Mouse (Mus musculus) brain, embryonic 18.5 days (tissue): ENCODE measurements around the gene Fggy.

Experiments
- DNase-seq: peaks from one replicate; pipeline ENCODE4 v3.0.0-alpha.2; 2012; ENCODE audit warnings: low read depth, low spot score

The Fggy gene

DNA sequence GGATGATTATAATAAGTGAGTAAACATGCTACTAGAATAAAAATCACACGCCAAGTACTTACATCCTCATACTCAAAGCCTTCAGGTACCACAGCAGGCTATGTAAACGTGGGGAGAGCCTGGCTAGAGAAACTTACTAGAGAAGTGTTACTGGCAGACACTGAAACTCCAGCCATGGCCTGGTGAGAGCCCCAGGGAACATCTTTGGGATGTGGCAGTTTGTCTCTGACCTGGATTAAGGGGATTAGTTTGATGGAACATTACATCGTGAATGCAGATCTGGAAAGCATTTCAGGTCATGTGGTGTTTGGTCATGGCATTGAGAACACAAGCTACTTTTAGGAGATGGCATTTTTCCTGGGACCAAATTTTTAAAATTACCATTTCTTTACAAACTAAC is 303.3 kb downstream of the Fggy start:
- DNase-seq: no peak

DNA sequence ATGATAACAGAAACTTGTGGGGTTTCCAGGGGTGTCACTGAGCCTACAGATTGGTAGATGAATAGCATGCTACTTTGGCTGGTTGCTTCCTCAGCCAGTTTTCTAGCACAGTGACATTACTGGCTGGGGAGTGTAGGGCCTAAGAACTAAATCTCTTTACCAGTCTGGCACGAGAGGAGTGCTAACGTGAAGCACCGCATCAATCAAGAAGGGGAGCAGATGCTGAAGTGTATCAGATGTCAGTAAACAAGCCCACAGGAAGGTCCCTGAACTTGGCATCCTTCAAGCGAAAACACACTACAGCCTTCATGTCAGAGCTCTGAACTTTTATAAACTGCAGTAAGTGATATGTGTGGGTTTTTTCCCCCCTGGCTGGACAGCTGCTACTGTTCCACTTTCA is 303.8 kb downstream of the Fggy start:
- DNase-seq: no peak

DNA sequence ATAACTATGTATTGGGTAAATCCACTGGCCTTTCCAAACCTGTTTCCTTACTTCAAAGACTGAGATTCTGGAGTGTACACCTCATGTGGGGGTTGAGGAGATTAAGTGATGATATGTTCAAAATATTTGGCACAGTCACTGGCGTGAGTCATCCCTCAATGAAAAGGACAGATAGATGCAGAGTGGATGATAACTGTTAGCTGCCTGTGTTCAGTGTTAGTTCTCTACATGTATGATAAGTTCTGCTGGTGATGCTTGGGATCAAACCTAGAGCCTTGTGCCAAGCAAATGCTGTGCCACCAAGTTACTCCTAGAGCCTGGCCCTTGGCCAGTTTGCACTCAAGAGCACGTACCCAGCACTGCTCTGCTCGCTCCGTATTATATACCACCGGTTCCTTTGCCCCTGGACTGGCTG is 304.4 kb downstream of the Fggy start:
- DNase-seq: no peak

DNA sequence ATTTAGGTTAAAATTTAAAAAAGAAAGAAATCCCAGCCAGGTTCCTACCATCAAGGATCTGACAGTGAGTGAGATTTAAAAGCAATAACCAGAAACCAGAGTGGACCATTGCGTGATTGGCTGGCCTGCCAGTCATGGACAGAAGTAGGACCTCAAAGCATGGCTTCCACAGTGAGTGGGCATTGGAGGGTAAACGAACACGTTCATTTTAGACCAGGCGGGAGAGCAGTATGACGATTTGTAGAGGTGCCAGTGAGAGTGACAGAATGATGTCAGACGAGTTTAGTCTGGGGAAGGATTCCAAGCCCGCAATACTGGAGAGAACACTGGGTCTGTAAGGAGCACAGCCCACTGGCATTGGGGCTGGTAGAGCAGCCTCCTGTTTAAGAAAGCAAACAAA is 305.0 kb downstream of the Fggy start:
- DNase-seq: no peak

DNA sequence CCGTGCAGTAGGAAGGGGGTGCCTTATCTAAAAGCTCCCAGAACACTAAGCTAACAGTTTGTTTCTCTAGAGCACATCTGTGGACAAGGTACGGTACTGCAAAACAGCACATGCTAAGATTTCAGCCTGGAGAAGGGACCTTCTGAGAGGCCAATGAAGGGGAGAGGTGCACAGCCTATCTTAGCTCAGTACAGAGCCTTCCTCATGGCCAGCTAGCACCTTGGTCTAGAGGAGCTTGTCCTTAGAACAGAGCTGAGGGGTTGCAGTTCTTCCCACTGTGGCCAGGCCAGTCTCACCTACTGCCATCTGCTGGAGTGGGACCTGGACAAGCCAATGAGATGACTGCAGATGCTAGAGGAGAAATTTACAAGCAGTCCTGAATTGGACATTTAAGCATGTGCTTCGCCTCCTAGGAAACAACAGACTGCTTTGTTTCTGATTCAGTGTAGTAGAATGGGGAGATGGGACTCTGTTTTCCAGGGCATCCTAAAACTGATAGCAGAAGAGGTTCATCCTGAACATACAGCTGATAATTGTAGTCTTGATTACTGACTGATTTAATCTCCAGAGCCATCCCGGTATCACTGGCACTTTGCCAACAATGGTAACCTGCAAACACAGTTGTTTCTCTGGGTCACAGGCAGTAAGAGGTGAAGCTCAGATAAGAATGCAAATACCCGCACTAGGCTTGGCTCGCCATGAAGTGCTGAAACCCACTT is 305.6 kb downstream of the Fggy start:
- no peak for DNase-seq

DNA sequence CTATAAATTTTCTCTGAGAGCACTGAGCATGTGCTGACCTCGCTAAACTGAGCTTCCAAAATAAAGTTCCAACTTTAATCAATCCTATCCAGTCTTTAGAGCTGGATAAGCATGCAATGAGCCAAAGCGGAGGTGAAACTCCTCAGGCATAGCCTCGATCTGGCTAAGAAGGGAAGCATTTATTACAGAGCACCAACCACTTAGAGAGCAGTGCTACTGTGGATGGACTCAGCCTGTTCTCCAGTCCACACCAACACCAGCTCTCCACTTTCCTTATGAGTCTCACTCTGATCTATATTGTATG is 306.1 kb downstream of the Fggy start:
- DNase-seq: no peak

DNA sequence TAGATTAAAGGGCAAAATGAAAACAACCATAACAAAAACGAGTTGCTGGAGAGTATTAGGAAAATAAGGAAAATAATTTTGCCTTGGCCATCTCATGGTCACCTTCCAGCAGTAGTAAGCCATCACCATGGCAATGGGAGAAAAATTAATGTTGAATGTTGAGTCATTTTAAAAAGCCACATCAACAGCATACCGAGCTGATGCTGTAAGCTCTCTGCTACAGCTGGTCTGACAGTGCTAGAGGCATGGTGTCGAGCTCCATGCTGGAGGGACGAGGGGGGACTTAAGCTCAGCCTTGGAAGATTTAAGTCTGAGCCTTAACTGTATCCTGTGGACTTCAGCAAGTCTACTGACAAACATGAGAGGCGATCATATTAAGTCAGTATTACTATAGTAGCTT is 307.9 kb downstream of the Fggy start:
- no peak for DNase-seq

DNA sequence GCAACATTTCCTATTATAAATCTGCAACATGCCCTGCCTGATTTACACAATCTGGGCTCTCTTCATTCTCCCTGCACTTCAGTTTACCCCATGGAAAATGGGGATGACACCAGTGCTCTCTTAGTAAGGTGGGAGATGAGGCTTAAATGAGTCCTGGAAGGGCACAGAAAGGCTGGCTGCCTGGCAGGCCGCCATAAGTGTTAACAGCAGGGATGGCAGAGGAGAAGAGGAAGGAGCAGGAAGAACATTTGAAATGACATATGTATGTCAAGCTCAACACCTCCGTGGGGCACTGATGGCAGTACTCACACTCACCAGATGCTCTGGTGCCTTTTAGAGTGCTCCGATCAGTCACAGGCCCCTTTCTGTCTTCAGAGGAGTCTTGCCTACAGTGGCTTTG is 308.6 kb downstream of the Fggy start:
- DNase-seq: no peak

DNA sequence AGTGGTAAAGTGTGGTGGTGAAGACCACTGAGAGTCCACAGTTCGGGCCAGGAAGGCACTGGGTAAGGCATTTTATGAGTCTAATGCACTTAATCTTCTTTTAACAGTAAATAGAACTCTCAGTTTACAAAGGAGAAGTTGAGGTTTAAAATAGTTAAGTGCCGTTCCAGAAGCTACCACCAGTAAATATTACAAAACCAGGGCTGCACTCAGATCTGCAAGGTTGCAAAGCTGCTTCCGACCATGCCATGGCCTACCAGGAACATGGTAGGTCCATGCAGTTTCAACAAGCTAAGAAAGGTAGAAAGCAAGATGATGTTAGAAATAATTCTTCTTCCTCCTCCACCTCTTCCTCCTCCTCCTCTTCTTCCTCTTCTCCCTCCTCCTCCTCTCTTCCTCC is 309.8 kb downstream of the Fggy start:
- DNase-seq: no peak

DNA sequence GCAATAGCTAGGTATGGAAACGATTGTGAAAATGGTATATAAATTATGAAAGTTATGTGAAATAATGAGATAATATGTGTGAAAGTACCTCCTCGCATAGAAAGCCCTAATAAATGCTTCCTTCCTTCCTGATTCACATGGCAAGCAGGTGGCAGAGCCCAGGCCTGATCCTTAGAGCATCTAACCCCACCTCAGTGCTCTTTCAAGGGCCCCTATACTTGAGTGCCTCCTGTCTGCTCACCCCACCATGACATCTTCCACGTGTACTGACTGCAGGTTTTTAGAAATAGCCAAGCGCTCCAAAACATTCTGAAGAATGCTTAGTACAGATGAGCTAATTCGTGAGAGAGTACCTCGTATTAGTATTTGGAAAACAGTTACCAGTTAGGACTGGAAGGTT is 311.0 kb downstream of the Fggy start:
- no peak for DNase-seq

DNA sequence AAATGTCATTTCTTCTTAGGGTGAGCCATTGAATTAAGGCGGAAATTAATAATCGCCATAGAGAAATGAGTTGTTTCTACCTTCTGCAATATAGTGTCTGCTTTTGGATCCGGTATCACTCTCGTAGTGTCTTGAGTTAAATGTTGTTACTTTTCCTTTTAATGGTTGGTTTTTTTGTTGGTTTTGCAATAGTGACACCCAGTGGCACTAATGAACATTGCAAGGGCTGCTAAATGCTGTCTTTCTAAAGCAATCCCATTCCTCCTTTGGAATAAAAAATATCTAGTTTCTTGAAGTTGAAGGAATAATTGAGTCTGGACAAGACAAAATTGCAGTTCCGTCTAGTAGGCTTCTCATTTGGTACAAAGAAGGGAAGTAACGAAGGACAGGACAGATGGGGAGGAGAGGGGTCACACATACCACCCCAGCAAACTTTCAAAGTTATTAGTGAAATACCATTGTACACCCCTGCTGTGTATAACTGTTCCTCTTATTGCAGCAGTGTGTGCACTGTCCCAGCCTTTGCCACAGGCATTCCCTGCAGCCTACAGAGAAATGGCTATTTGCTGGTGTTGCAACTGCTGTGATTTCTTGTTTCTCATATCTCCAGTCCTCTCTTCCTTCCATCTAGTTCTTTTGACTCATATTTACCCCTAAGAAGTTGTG is 314.0 kb downstream of the Fggy start:
- DNase-seq: peak; percentile 43

DNA sequence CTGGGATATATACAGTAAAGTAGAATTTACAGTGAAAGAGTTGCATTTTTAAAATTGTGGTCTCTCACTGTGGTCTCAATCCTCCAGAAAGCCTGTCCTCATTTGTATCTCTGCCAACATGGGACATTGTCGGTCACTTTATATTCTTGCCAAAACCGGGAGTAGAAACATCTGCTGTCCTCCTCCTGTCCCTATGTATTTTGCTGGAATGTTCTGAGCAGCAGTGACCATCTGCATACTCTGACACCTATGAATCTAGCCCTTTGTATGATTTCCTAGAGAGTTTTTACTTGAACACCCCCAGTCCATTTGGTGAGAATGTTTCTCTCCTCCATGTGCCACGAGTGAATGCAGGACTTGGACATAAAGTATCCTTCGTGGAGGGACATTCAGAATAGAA is 318.6 kb downstream of the Fggy start:
- no peak for DNase-seq

DNA sequence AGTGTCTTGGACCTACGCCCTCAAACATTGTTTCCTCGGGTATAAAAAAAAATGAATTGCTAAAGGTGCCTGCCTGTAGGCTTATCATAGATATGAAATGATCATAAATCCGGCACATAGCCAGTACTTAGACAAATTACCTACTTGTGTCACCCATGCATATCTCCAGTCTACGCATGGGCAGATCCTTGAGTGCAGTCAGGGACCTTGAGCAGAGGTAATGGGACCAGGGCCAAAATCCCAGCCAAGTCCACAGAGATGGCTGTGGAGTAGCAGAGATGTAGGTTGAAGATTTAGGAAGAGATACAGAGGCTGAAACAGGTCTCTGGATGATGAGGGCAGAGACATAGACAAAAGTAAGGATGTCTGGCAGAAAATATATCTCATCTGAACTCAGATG is 320.1 kb downstream of the Fggy start:
- no peak for DNase-seq

DNA sequence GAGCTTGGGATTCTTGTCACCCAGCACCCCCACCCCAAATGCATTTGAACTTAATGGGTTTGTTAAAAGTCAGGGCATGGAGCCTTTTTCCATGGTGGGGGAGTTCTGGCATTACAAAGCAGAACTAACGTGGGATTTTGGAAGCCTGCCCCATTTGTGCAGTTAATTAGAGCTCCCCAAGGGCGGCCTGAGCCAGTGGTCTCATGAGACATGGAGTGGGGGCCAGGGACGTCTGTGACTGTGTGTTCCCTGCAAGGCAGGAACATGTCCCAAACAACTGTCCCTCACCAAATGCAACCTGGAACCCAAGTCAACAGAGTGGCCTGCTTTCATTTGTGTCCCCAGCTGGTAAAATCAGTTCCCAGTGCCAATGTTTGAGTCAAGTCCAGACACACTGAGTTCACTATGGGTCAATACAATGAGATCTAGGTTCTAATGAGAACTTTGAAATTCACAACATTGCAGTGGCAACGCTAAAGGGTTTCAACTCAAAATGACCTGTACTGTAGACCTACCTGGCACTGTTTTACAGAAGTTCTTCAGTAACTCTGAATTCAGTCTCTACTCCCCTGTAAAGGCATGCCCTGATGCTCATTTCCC is 324.5 kb downstream of the Fggy start:
- DNase-seq: no peak

DNA sequence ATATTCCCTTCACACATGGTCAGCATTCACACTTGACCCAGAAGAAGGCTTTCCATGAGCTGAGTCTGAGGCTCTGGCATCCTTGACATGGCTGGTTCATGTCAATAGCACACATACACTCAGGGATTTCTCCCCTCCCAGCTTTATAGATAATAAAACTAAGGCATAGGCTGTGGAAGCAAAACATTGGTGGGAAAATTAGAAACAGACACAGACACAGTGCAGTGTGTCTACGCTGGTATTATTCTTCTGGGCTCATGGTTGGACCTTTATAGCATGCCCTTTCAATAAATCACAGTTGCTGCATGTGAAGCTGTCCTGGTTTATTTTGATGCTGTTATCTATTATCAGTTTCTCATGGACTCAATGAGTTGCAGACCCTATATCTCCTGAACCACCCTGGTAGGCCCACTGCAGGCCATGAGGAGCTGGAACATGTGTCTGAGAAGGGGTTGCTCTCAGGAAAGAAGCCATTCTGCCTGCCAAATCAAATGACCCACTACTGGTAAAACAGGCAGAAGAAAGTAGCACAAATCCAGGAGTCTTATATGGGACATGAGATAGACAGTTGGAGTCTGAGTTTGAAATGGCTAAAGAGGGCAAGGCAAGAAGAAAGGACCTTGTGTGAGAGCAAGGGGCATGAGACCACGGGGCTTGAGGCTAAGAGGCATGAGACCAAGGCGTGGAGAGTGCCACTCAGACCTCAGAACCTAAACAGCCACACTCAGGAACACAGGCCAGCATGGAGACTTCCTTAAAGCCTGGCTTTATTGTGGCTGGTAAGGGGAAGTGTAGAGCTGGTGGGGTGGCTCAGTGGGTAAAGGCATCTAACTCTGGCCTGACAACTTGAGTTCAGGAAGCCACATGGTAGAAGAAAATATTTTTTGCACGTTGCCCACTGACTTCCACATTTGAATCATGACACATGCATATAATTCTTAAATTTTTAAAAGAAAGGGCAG is 327.2 kb downstream of the Fggy start:
- no peak for DNase-seq

DNA sequence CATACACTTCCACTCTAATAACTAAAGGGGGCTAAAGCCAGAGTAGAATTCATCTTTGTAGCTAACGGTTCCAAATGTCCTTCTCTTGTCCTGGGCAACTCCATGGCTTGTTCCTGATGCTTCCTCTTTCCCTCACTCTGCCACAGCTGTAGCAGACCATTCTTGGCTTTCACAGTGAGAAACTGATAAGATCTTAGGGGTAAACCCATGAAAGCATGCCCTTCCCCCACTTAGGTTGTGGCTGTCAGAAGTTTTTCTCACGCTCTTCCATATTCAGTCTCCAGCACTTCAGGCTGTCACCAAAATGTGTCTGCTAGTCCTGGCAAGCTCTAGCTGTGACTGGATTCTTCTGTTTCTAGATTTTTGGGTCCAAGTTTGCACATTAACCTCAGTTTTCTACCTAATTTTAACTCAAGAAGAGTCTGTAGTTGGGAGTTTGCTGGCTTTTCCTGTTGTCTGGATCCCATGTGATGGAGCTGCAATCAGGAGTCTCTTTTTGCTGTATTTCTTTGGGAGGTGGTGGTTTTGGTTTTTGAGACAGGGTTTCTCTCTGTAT is 338.0 kb downstream of the Fggy start:
- no peak for DNase-seq

DNA sequence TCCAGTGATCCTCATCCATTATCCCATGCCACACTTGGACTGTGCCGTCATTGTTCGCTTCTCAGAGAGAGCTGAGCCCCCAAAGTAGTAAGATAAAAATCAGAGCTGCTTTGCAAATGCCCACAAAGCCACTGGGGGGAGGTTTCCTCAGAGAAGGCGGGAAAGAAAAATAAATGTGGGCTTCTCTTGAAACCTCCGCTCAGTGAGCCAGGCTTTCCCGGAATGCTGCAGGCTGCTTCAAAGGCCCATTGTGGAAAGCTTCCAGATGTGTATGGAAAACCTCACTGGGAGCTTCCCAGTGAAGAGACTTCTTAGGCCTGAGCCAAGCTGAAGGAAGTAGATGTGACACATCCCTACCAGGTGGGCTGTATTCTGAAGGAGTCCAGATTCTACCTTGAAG is 339.3 kb downstream of the Fggy start:
- DNase-seq: no peak

DNA sequence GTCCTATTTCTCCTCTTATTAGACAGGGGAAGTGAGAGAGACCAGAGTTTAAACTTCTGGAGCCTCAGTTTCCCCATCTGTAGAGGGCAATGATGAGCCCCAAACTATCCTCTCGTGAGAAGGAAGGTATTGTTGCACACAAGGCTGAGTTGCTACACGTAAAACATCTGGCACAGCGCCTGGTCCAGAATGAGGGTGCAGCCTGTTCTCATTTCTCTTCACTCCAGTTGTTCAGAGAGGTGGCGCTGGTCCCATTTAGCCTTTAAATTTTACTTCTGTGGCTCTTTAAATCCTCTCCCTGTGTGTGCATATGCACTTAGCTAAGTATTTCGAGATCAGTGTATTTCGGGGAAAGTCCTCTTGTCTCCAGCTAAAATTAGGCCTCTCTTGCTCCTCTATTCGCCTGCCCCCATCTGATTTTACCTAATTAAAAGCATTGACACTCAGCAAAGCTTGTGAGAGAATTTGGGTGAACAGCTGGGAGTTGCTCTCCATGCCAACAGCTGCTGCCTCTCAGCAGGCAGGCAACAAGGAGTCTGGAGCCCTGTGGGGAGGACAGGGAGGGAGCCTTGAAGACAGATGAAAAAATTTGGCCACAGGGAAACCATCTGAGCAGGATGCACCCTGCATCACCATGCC is 340.0 kb downstream of the Fggy start:
- DNase-seq: no peak

DNA sequence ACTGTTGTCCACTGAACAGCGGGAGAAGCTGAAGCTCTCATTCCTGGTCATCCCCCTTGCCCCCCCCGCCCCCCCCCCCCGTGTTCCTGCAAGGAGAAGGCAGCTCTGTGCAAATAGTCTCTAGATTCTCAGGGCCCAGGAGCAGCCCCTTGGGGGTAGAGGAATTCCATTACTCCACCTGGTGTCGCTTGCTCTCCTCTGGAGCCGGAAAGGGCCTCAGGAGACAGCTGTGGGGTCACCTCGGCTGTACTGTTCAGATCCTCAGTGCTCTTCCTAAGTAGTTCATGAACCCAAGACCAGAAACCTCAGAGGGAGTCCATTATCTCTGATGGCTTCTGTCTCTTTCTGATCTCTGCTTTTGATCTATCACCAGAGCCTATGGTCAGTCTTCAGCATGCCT is 341.4 kb downstream of the Fggy start:
- no peak for DNase-seq

DNA sequence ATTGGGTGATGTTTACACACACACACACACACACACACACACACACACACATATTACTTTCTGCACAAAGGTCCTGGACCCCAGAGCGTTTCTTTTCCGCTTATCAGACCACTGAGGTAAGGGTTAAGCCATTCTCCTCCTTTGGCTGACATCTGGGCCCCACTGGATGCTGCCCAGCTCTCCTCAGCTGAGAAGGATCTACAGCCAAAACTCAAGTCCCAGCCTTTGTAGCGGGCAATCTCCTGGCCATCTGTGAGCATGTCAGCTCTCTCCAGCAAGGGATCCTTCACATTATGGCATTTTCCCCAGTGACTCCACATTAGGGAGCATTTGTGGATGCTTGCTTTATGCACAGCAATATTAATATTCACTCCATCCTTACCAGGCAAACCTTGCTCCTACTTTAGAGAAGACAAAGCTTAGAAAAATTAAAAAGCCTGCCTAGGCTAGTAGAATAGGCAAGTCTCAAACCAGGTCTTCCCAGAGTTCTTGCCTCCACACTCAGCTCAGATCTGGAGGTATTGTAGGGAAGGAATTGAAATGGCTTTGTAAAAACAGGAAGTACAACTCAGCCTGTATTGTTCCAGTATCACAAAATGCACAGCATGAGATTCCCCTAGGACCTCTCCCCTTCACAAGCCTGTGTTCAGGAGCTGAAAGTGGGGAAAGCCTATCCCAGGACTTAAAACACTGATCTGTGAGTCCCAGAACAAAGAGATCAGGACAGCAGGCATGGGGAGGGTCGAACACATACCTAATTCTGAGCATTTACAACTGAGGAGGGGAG is 342.8 kb downstream of the Fggy start:
- no peak for DNase-seq

DNA sequence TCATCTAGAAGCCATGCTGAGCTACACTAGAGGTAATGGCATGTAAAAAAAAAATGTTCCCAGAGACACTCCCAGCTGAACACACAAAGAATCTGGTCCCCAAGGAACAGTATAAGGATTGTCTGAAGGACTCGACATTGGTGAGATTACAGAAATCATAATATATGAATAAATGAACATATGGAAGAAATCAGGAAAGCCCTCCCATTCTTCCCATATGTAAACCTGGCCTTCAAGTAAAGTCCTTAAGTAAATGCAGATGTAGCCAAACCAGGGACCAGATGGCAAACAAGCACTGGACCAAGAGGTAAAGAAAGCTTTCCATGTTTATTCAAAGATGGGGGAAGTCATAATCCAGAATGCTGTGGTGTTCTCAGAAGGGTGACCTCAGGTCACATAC is 343.5 kb downstream of the Fggy start:
- DNase-seq: no peak
